Mouse (Mus musculus): ENCODE data around the gene Atp13a2.

The Atp13a2 gene

DNA sequence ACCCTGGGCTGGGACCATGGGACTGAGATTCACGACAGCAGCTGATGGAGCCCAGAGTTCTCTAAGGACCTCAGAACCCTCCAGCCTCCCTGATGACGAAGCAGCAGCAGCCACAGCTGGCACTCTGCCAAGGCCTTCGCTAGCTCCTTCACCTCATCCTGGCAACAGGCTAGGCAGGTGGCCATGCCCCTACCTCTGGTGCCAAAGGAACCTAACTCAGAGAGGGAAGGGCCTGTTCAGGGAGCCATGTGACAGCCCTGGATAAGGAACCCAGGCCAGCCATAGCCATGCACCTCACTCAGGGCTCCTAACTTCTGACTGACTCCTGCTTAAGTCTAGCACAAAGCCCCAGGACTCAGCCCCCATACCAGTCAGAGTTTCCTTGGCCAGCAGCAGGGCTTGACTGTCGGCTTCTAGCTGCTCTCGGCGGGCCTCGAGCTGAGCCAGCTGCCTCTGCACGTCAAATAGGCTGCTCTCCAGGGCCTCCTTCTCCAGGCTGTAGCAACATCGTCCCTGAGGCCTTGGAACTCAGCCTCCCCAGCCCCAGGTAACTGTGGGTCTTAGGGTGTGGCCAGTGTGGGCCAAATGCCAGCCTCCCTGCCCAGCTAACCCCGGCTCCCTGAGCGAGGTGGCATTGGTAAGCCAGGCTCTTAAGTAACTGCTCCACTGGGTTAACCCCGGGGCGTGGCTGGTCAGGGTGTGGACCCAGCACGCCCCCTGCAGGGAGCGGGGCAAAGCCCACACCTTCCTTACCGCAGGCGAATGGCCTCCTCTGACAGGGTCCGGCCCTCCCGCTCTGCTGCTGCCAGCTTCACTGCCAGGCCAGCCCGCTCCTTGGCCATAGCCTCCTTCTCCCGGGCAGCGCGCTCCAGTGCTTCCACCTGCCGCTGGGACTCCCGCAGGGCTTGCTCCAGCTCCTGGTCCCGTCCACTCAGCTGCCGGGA lies 47.2 kb downstream of the Atp13a2 start:
- no peak for DNase-seq (ENCODE audit: low read depth, low spot score)

DNA sequence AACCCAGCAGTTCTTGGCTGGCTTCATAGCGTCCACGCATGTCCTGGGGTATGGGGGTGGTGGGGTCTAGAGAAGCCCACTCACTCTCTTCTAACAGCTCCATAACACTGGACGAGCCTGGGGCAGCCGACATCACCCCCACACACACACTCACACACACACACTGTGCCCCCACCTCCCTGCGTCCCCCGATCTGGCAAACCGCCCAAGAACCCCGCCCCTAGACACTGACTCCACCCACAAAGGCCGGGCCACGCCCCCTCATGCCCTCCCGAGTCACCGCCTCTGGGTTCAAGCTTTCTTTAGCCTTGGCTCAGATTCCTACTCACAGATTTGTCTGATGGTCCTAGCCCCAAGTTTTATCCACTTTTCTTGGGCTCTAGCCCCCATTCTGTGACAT lies 54.4 kb downstream of the Atp13a2 start:
- DNase-seq (ENCODE audit: low read depth, low spot score) = no peak

DNA sequence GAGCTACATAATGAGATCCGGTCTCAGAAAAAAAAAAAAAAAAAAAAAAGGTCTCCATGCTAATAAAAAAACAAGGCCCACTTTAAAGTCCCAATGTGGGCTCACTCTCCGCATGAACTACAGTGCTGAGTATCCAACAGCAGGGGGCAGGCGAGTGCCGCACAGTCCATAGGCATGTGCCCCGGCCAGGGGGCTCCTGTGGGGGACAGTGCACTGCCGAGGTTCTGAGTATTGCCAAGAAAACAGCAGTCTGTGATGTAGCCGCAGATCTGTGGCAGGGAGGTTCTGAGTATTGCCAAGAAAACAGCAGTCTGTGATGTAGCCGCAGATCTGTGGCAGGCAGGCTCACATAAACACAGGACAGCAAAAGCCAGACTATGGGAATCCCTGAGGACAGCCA lies 58.1 kb downstream of the Atp13a2 start:
- no peak for DNase-seq (ENCODE audit: low read depth, low spot score)

DNA sequence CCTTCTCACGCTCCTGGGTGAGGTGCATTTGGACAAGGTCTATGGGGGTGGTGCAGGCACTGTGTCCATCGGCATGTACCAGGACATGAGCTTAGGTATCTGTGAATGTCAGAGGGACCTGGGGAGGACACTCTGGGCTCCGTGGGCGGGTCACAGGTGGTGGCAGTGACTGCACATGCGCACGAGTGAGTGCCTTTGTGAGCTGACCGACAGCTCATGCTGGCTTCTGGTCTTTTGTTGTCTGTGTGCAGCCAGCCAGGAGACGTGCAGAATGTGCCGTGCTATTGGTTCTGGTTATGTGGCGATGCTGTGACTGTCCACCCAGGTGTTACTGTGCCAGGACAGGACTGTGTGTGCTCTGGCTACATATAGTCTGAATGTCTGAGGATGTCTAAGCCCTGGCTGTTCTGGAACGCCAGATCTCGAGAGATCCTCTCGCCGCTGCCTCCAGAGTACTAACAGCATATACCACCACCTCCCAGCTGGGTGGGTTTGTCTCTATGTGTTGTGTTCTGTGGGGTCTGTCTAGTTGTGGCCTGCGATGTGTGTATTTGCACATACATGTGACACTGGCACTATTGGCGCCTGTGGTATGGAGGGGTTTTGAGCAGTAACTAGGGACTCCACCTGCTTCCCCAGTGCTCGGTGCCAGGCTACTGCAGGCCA lies 62.3 kb downstream of the Atp13a2 start:
- no peak for DNase-seq (ENCODE audit: low read depth, low spot score)

DNA sequence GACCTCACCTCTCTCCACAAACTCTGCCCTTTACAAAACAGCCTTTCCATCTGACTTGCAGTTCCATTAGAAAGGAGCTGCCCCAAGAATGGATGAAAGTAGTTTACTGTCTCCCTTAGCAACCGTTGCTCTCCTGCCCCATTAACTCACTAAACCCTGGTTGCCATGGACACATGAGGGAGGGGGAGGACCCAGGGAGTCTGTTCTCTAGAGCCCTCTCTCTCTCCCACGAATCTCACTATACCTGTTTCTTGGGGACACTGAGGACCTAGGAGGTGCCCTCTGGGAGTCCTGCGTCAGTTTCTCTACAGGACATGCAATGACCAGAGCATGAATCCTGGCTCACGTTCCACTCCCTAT lies 62.8 kb downstream of the Atp13a2 start:
- DNase-seq (ENCODE audit: low read depth, low spot score) = no peak

DNA sequence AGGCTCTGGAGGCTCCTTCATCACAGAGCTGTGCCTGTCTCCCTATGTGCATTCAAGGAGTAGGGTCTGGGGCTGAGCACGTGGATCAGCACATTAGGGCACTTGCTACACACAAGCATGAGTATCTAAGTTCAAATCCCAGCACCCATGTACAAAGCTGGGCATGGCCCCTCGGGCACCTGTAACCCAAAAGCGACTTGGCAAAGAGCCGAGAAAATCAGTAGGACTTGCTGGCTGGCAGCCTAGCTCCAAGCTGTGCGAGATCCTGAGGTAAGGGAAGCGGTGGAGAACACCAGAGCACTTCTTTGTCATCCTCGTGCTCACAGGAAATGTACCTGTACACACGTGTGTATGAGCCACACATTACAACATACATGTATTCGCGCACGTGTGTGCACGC lies 65.8 kb downstream of the Atp13a2 start:
- no peak for DNase-seq (ENCODE audit: low read depth, low spot score)

DNA sequence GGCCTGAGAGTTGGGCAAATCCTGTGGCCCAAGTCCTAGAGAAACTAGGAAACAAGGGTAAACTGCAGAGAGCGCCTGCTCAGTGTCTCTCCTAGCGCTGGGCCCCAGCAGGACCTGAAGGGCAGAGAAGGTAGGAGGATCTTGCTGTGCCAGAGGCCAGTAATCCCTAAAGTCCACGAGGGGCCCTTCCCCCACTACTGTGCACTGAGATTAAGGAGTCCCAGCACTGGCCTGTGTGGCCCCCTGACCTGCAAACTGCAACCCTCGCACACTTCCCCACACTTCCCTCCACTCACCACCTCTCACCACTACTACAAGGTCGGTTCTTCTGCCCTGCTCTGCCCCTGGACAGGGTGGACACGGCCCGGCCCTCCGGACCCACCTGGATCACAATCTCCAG lies 66.5 kb downstream of the Atp13a2 start:
- DNase-seq (ENCODE audit: low read depth, low spot score) = no peak

DNA sequence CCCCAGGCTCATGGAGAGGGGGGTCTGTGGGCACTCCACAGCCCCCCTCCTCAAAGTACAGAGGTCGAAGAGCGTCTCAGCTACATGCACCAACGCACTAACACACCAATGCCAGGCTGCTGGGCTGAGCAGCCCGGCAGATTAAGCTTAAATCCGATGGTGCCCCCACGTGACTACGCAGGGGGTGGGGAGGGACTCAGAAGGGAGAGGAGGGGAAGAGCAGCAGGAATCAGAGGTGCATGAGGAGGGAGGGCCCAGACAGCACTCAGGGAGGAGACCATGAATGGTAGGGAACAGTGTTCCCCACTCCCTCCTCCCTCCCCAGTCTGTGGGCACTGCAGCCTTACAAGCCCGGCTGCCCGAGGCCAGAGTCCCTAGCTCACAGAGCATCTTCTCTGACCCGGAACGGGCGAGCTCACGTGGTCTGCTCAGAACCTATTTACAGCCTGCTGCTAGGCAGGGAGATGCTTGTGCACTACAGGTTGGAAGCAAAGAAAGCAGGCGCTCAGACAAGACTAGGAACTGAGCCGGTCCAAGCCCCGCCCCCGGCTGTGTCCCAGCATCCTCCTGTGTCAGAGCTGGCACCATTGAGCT lies 67.0 kb downstream of the Atp13a2 start:
- DNase-seq (ENCODE audit: low read depth, low spot score) = no peak
